Mouse (Mus musculus): Measurements from ENCODE around the gene Ino80e. TPM values are rescaled to one million over a fixed set of nuclear protein-coding genes. Genes with fewer than 3 reads are reported as not detected.
A peak's percentile ranks its signal among the peaks of the same experiment; 100 is the strongest.

The Ino80e gene
- polyA plus RNA-seq, 1 experiment from 2014 or later: 110 TPM

- Histone ChIP-seq H3K36me3 (replicated peaks) (no peaks in the 10 kb centered on the region), H3K9me3 (no peaks in the 10 kb centered on the region), H3K27ac (peak overlapping the region; percentile 84), H3K27me3 (ENCODE audit: poor library complexity, severe bottlenecking) (peaks cover 43% of the 10 kb centered on the region), H3K4me1 (peaks cover 24% of the 10 kb centered on the region), H3K4me3 (peak overlapping the region; percentile 63)
- peak; percentile 40 for DNase-seq (ENCODE audit: extremely low spot score, low spot score)
- under 1% methylated on average over 18 of the region's 19 CpGs for WGBS
These were observed 38.9 kb downstream of the Ino80e start for GRCm38 (mm10) chr7:126823202-126823711.

- peaks cover 24% of the 10 kb centered on the region for H3K4me1 ChIP-seq
- peak overlapping the region; percentile 63 for H3K4me3 ChIP-seq
- H3K27ac ChIP-seq: peak overlapping the region; percentile 84
- H3K36me3 ChIP-seq (replicated peaks): no peaks in the 10 kb centered on the region
- DNase-seq (ENCODE audit: extremely low spot score, low spot score): no peak
- H3K27me3 ChIP-seq (ENCODE audit: poor library complexity, severe bottlenecking): peaks cover 42% of the 10 kb centered on the region
- H3K9me3 ChIP-seq: no peaks in the 10 kb centered on the region
- WGBS: 9% methylated on average over 9 of the region's 9 CpGs
These were observed 39.4 kb downstream of the Ino80e start for GRCm38 (mm10) chr7:126822741-126823140.

- Histone ChIP-seq H3K27ac (no peak overlapping the region), H3K4me1 (peaks cover 24% of the 10 kb centered on the region), H3K27me3 (ENCODE audit: poor library complexity, severe bottlenecking) (peaks cover 37% of the 10 kb centered on the region), H3K4me3 (no peak overlapping the region), H3K9me3 (no peaks in the 10 kb centered on the region), H3K36me3 (replicated peaks) (no peaks in the 10 kb centered on the region)
- peak; percentile 80 for DNase-seq (ENCODE audit: extremely low spot score, low spot score)
- 23% methylated on average over 7 of the region's 7 CpGs for WGBS
These were observed 40.2 kb downstream of the Ino80e start for GRCm38 (mm10) chr7:126821835-126822511.

- H3K27ac ChIP-seq: no peak overlapping the region
- peaks cover 23% of the 10 kb centered on the region for H3K4me1 ChIP-seq
- no peaks in the 10 kb centered on the region for H3K36me3 ChIP-seq (replicated peaks)
- H3K4me3 ChIP-seq: no peak overlapping the region
- 37% methylated on average over 1 of the region's 1 CpGs for WGBS
- peaks cover 23% of the 10 kb centered on the region for H3K27me3 ChIP-seq (ENCODE audit: poor library complexity, severe bottlenecking)
- no peak for DNase-seq (ENCODE audit: extremely low spot score, low spot score)
- no peaks in the 10 kb centered on the region for H3K9me3 ChIP-seq
These were observed 43.4 kb downstream of the Ino80e start for GRCm38 (mm10) chr7:126818818-126819217.

- H3K36me3 ChIP-seq (replicated peaks): no peaks in the 10 kb centered on the region
- DNase-seq (ENCODE audit: extremely low spot score, low spot score): no peak
- peaks cover 19% of the 10 kb centered on the region for H3K27me3 ChIP-seq (ENCODE audit: poor library complexity, severe bottlenecking)
- no peak overlapping the region for H3K27ac ChIP-seq
- H3K4me3 ChIP-seq: no peak overlapping the region
- peaks cover 12% of the 10 kb centered on the region for H3K4me1 ChIP-seq
- H3K9me3 ChIP-seq: no peaks in the 10 kb centered on the region
- 89% methylated on average over 7 of the region's 7 CpGs for WGBS
These were observed 44.6 kb downstream of the Ino80e start for GRCm38 (mm10) chr7:126817595-126817994.

- Histone ChIP-seq H3K27me3 (ENCODE audit: poor library complexity, severe bottlenecking) (peaks cover 17% of the 10 kb centered on the region; the same call in 1 of the 2 replicates), H3K36me3 (replicated peaks) (no peaks in the 10 kb centered on the region), H3K4me1 (peaks cover 9% of the 10 kb centered on the region), H3K27ac (no peak overlapping the region), H3K9me3 (no peaks in the 10 kb centered on the region), H3K4me3 (no peak overlapping the region)
- DNase-seq (ENCODE audit: extremely low spot score, low spot score): no peak
- 93% methylated on average over 8 of the region's 8 CpGs for WGBS
These were observed 45.7 kb downstream of the Ino80e start for GRCm38 (mm10) chr7:126816494-126816893.

GRCm38 (mm10) chr7:126815726-126816222, 46.4 kb downstream of the Ino80e start:
- DNase-seq (ENCODE audit: extremely low spot score, low spot score): no peak
- Histone ChIP-seq H3K27me3 (ENCODE audit: poor library complexity, severe bottlenecking) (peaks cover 17% of the 10 kb centered on the region; the same call in 1 of the 2 replicates), H3K36me3 (replicated peaks) (no peaks in the 10 kb centered on the region), H3K27ac (no peak overlapping the region), H3K9me3 (no peaks in the 10 kb centered on the region), H3K4me3 (no peak overlapping the region), H3K4me1 (peaks cover 9% of the 10 kb centered on the region)
- 77% methylated on average over 8 of the region's 8 CpGs for WGBS

- DNase-seq (ENCODE audit: extremely low spot score, low spot score): no peak
- Histone ChIP-seq H3K27me3 (ENCODE audit: poor library complexity, severe bottlenecking) (peaks cover 17% of the 10 kb centered on the region; the same call in 1 of the 2 replicates), H3K9me3 (no peaks in the 10 kb centered on the region), H3K4me1 (peaks cover 37% of the 10 kb centered on the region), H3K4me3 (peak overlapping the region; percentile 79), H3K36me3 (replicated peaks) (peaks cover 31% of the 10 kb centered on the region), H3K27ac (peak overlapping the region; percentile 97)
- WGBS: 67% methylated on average over 5 of the region's 5 CpGs
These were observed 52.3 kb downstream of the Ino80e start for GRCm38 (mm10) chr7:126809723-126810369.

GRCm38 (mm10) chr7:126808703-126809455, 53.3 kb downstream of the Ino80e start:
- Histone ChIP-seq H3K27ac (peak overlapping the region; percentile 97), H3K27me3 (ENCODE audit: poor library complexity, severe bottlenecking) (peaks cover 13% of the 10 kb centered on the region; the same call in 1 of the 2 replicates), H3K4me1 (peaks cover 34% of the 10 kb centered on the region), H3K4me3 (peak overlapping the region; percentile 79), H3K36me3 (replicated peaks) (peaks cover 40% of the 10 kb centered on the region), H3K9me3 (no peaks in the 10 kb centered on the region)
- DNase-seq (ENCODE audit: extremely low spot score, low spot score): peak; percentile 88
- WGBS: under 1% methylated on average over 43 of the region's 43 CpGs

- Histone ChIP-seq H3K4me1 (peaks cover 32% of the 10 kb centered on the region), H3K36me3 (replicated peaks) (peaks cover 55% of the 10 kb centered on the region), H3K4me3 (peak overlapping the region; percentile 79), H3K9me3 (no peaks in the 10 kb centered on the region), H3K27me3 (ENCODE audit: poor library complexity, severe bottlenecking) (0 out of 2 replicates have a peak, but pooled peaks cover 2% of the 10 kb centered on the region), H3K27ac (peak overlapping the region; percentile 97)
- no peak for DNase-seq (ENCODE audit: extremely low spot score, low spot score)
- 82% methylated on average over 4 of the region's 4 CpGs for WGBS
These were observed 54.8 kb downstream of the Ino80e start for GRCm38 (mm10) chr7:126807405-126807804.

GRCm38 (mm10) chr7:126806956-126807355, 55.2 kb downstream of the Ino80e start:
- Histone ChIP-seq H3K4me1 (peaks cover 32% of the 10 kb centered on the region), H3K9me3 (no peaks in the 10 kb centered on the region), H3K27ac (0 out of 2 replicates have a peak overlapping the region, but pooled peaks have one; percentile 97), H3K27me3 (ENCODE audit: poor library complexity, severe bottlenecking) (no peaks in the 10 kb centered on the region), H3K36me3 (replicated peaks) (peaks cover 60% of the 10 kb centered on the region), H3K4me3 (peak overlapping the region; percentile 79; the same call in 1 of the 2 replicates)
- 91% methylated on average over 6 of the region's 6 CpGs for WGBS
- DNase-seq (ENCODE audit: extremely low spot score, low spot score): no peak

- H3K4me3 ChIP-seq: no peak overlapping the region
- peaks cover 70% of the 10 kb centered on the region for H3K36me3 ChIP-seq (replicated peaks)
- H3K4me1 ChIP-seq: peaks cover 38% of the 10 kb centered on the region
- H3K27me3 ChIP-seq (ENCODE audit: poor library complexity, severe bottlenecking): no peaks in the 10 kb centered on the region
- no peak for DNase-seq (ENCODE audit: extremely low spot score, low spot score)
- no peak overlapping the region for H3K27ac ChIP-seq
- H3K9me3 ChIP-seq: no peaks in the 10 kb centered on the region
These were observed 58.4 kb downstream of the Ino80e start for GRCm38 (mm10) chr7:126803751-126804150.

Data from forebrain, embryonic 10.5 days (tissue).